Mouse (Mus musculus): ENCODE data around the gene Pir.
A peak's percentile ranks its signal among the peaks of the same experiment; 100 is the strongest.

Pir gene

DNA sequence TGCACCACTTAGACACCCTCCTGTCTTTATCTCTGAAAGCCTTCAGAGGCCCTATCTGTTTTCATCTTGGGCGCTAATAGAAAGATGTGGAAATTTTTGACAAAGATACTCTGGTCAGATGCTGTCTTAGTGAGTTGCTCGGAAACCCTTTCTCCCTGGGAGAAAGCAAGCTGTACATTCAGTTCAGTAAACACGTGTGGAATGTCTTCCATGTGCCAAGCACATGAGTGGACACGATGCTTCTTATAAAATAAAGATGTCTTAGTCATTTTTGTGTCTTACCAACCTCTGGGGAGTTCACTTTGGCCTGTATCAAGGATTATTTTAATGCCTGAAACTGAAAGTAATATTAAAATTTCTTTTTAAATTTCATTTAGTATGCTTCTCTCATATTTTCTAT is 110.5 kb downstream of the Pir start:
- H3K27me3 ChIP-seq (ENCODE audit: control insufficient read depth, insufficient read depth, low read length, poor library complexity, severe bottlenecking), result no peaks in the 10 kb centered on the region
- no peaks in the 10 kb centered on the region for H3K36me3 ChIP-seq (ENCODE audit: control insufficient read depth, insufficient read depth, low read length, poor library complexity, severe bottlenecking)
- no peak for DNase-seq (ENCODE audit: low read depth, low spot score)

GRCm38 (mm10) chrX:164381618-164382408 is 112.6 kb downstream of the Pir start:
- no peaks in the 10 kb centered on the region for H3K27me3 ChIP-seq (ENCODE audit: control insufficient read depth, insufficient read depth, low read length, poor library complexity, severe bottlenecking)
- no peaks in the 10 kb centered on the region for H3K36me3 ChIP-seq (ENCODE audit: control insufficient read depth, insufficient read depth, low read length, poor library complexity, severe bottlenecking)
- DNase-seq (ENCODE audit: low read depth, low spot score), result peak; percentile 68

DNA sequence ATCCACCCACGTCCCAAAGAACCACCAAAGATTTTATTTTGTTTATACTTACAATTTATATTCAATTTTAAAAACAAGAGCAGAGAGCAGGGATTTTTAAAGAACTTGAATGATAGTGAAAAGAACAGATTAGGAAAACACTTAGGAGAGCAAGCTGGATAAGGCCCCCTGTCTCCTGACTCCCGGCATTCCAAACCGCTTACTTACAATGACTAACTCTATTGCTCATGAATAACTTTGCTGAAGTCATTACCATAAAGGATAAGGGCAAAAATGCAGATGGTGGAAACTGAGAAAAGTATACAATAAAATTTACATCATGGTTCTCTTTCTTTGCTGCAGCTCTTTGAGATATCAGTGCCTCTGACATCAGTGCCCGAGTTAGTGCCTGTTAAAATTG is 124.9 kb downstream of the Pir start:
- H3K36me3 ChIP-seq (ENCODE audit: control insufficient read depth, insufficient read depth, low read length, poor library complexity, severe bottlenecking), result no peaks in the 10 kb centered on the region
- H3K27me3 ChIP-seq (ENCODE audit: control insufficient read depth, insufficient read depth, low read length, poor library complexity, severe bottlenecking), result no peaks in the 10 kb centered on the region
- no peak for DNase-seq (ENCODE audit: low read depth, low spot score)

DNA sequence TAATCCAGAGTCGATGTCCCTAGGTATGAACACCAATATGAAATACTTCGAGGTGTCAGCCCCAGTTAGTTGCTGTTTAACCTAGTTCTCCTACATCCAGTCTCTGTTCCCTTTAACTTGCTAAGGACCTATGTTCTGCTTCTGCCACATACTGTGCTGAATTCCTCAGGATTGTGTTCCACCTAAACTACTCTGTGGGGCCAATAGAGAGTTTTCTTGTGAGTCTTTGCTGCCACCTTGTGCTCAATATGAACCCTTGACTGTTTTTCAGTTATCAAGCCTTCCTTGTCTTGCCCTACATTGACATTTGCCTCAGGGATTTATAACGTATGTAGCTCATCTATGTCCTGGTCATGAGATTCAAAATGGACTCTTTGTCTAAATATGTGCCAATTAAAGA is 129.3 kb downstream of the Pir start:
- no peaks in the 10 kb centered on the region for H3K27me3 ChIP-seq (ENCODE audit: control insufficient read depth, insufficient read depth, low read length, poor library complexity, severe bottlenecking)
- no peaks in the 10 kb centered on the region for H3K36me3 ChIP-seq (ENCODE audit: control insufficient read depth, insufficient read depth, low read length, poor library complexity, severe bottlenecking)
- peak; percentile 20 for DNase-seq (ENCODE audit: low read depth, low spot score)

- H3K27me3 ChIP-seq (ENCODE audit: control insufficient read depth, insufficient read depth, low read length, poor library complexity, severe bottlenecking), result no peaks in the 10 kb centered on the region
- no peaks in the 10 kb centered on the region for H3K36me3 ChIP-seq (ENCODE audit: control insufficient read depth, insufficient read depth, low read length, poor library complexity, severe bottlenecking)
- DNase-seq (ENCODE audit: low read depth, low spot score), result no peak
Observed at GRCm38 (mm10) chrX:164405080-164405649, 136.0 kb downstream of the Pir start.

DNA sequence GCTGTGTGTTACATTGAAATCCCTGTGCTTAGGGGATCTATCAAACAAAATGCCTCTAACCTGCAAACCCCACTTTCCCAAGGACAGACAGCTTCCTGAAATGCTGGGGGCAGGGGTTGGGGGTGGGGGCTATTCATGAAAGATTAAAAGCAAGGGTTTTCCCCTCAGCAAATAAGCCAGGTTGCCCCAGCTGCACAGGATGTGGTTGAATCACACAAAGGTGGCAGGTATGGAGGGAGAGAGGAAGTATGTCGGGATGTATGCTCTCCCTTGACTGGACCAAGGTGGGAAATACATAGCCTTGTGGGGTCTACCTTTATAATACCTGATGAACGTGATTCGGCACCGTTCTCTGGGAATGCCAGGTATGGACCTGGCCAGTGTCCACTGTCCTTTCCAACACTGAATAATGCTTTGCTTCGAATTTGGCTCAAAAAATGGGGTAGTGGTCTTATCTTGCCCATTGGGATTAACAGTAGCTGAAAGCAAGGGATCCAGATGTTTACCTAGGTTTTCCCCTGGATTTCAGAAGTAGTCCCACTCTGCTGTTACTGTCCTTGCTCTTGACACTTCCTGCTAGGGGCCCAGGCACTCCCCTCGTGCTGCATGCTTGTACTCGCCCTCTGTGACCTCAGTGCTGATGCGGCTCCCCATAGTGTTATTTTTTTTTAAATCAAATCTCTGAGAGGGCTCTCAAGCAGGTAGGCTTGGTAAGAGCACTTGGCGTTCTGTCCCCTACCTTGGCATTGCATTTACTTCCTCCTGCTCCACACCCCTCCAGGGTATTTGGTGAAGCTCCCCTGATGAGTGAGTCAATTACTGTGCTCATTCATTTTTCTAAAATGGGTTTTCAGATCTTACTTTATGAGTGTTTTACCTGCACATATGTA is 137.2 kb downstream of the Pir start:
- Histone ChIP-seq H3K27me3 (ENCODE audit: control insufficient read depth, insufficient read depth, low read length, poor library complexity, severe bottlenecking) (no peaks in the 10 kb centered on the region), H3K36me3 (ENCODE audit: control insufficient read depth, insufficient read depth, low read length, poor library complexity, severe bottlenecking) (no peaks in the 10 kb centered on the region)
- peak; percentile 2 for DNase-seq (ENCODE audit: low read depth, low spot score)

DNA sequence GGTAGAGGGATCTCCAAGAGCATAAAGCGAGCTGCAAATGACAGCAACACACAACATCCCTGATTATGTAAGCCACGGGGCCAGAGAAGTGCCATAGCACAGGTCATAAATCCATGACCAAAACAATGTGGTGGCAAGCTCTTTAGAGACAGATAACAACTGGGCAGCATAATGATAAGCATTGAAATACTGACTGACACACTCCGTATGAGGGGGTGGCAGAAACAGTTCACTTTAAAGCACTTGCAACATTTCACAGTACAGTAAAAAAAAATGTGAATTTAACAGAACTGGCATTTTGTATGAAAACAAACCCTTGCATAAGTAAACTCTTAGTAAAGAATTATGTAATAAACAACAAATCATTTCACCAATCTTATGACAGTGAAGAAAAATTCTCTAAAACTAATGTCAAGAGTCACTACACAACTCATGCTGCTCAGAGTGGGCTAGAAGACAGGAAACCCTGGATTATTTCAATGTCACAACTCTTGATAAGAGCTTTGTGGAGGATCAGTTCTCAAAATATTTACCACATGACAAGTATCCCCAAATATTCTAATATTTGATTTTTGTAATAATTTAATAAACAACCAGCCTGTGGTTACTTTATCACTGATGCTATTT is 139.2 kb downstream of the Pir start:
- Histone ChIP-seq H3K36me3 (ENCODE audit: control insufficient read depth, insufficient read depth, low read length, poor library complexity, severe bottlenecking) (no peaks in the 10 kb centered on the region), H3K27me3 (ENCODE audit: control insufficient read depth, insufficient read depth, low read length, poor library complexity, severe bottlenecking) (no peaks in the 10 kb centered on the region)
- no peak for DNase-seq (ENCODE audit: low read depth, low spot score)

- no peak for DNase-seq (ENCODE audit: low read depth, low spot score)
- H3K36me3 ChIP-seq (ENCODE audit: control insufficient read depth, insufficient read depth, low read length, poor library complexity, severe bottlenecking), result no peaks in the 10 kb centered on the region
- H3K27me3 ChIP-seq (ENCODE audit: control insufficient read depth, insufficient read depth, low read length, poor library complexity, severe bottlenecking), result no peaks in the 10 kb centered on the region
Observed at GRCm38 (mm10) chrX:164410562-164410961, 141.4 kb downstream of the Pir start.

DNA sequence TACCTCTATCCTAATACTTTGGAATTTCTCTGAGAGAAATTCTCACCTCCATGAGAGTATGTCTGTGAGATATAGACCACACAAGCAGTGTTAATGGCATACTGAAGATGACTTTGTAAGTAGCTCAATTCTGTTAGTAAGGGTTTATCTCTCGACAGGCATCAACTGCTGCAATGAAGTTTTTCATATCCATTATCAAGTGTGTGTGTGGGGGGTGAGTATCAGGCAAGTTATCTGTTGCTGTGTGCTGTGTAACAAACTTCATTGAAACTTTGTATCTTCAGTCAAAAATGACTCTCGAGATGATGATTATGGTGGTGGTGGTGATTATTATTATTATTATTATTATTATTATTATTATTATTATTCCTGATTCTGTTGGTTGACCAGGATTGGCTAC is 147.6 kb downstream of the Pir start:
- Histone ChIP-seq H3K36me3 (ENCODE audit: control insufficient read depth, insufficient read depth, low read length, poor library complexity, severe bottlenecking) (no peaks in the 10 kb centered on the region), H3K27me3 (ENCODE audit: control insufficient read depth, insufficient read depth, low read length, poor library complexity, severe bottlenecking) (no peaks in the 10 kb centered on the region)

GRCm38 (mm10) chrX:164418008-164418407 is 148.8 kb downstream of the Pir start:
- no peak for DNase-seq (ENCODE audit: low read depth, low spot score)
- Histone ChIP-seq H3K27me3 (ENCODE audit: control insufficient read depth, insufficient read depth, low read length, poor library complexity, severe bottlenecking) (no peaks in the 10 kb centered on the region), H3K36me3 (ENCODE audit: control insufficient read depth, insufficient read depth, low read length, poor library complexity, severe bottlenecking) (no peaks in the 10 kb centered on the region)

More for the DNA sequence above, 147.6 kb downstream of the Pir start:
- DNase-seq (ENCODE audit: low read depth, low spot score), result no peak

DNA sequence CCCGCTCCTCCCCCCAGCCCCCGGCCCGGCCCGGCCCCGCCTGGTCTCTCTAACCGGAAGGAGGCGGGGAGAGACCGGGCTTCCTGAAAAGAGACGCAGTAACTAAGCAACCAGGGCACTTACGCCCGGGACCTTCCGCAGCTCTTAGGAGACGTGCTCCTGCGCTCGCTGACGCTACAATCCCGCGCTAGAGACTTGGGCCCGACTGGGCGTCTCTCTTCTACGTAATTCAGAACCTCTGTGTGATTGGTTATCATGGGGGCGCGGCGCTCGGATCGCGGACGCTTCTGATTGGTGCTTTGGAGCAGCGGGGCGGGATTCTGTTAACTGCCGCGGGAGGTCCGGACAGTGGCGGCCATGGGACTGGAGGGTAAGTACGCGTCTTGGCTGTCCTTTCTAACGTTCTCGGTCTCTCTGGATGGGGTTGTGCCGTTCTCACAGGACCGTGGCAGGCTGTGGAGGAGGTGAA is 150.3 kb downstream of the Pir start, which contains the start of gene Piga:
Gene Piga (plus strand): TSS at position 317 of the 469 bp plus-strand sequence.
- Histone ChIP-seq H3K27me3 (ENCODE audit: control insufficient read depth, insufficient read depth, low read length, poor library complexity, severe bottlenecking) (no peaks in the 10 kb centered on the region), H3K36me3 (ENCODE audit: control insufficient read depth, insufficient read depth, low read length, poor library complexity, severe bottlenecking) (no peaks in the 10 kb centered on the region)
- peak; percentile 96 for DNase-seq (ENCODE audit: low read depth, low spot score)

GRCm38 (mm10) chrX:164419955-164420354 is 150.8 kb downstream of the Pir start:
- Histone ChIP-seq H3K27me3 (ENCODE audit: control insufficient read depth, insufficient read depth, low read length, poor library complexity, severe bottlenecking) (no peaks in the 10 kb centered on the region), H3K36me3 (ENCODE audit: control insufficient read depth, insufficient read depth, low read length, poor library complexity, severe bottlenecking) (no peaks in the 10 kb centered on the region)
- DNase-seq (ENCODE audit: low read depth, low spot score), result no peak

- no peak for DNase-seq (ENCODE audit: low read depth, low spot score)
- Histone ChIP-seq H3K27me3 (ENCODE audit: control insufficient read depth, insufficient read depth, low read length, poor library complexity, severe bottlenecking) (no peaks in the 10 kb centered on the region), H3K36me3 (ENCODE audit: control insufficient read depth, insufficient read depth, low read length, poor library complexity, severe bottlenecking) (no peaks in the 10 kb centered on the region)
Observed at GRCm38 (mm10) chrX:164420518-164420917, 151.3 kb downstream of the Pir start.

All from splenic B cell, adult 2 months (primary cell).